Comparison of ENCODE assay signal across 22 mouse cellular contexts in genomic region chr1:38929468-38929867, GRCm38 (mm10). TPM values are rescaled to one million over a fixed set of nuclear protein-coding genes. Genes with fewer than 3 reads are reported as not detected.
DNase-seq lines count a peak whose midpoint lies in the region; ATAC-seq and TF ChIP-seq lines count a peak whose summit lies in the region.
"Had no signal": no experiment of that assay in that cellular context is flagged by ENCODE, and none has a peak within 500 bp of the region (broad histone marks: within the 10 kb centered on the region; RNA-seq: fewer than 3 reads in every experiment).

No protein-coding gene starts in this region.

- intact Hi-C loops in left cerebral cortex, adult 2 months (cut with DNase I) = no loop called here

- 65% methylated on average over 4 of the region's 4 CpGs for WGBS in forebrain, embryonic 14.5 days
- 70% methylated on average over 4 of the region's 4 CpGs for WGBS in forebrain, embryonic 11.5 days
- 58% methylated on average over 4 of the region's 4 CpGs for WGBS in midbrain, postnatal 0 days
- WGBS in midbrain, embryonic 10.5 days = 74% methylated on average over 4 of the region's 4 CpGs

- TF ChIP-seq CTCF in midbrain, postnatal 0 days (IDR thresholded peaks at IDR 0.05) = no peak
- no peak for TF ChIP-seq CTCF in left cerebral cortex, adult 2 months (IDR thresholded peaks at IDR 0.05)

- no peaks in the 10 kb centered on the region for H3K36me3 ChIP-seq in forebrain, embryonic 14.5 days (ENCODE audit: control insufficient read depth, insufficient read depth, low read length)
- no peaks in the 10 kb centered on the region for H3K36me3 ChIP-seq in forebrain, embryonic 11.5 days (ENCODE audit: control insufficient read depth, insufficient read depth, low read length)
- no peaks in the 10 kb centered on the region for H3K36me3 ChIP-seq in midbrain, postnatal 0 days (ENCODE audit: insufficient read depth, low read length)
- H3K36me3 ChIP-seq in midbrain, embryonic 10.5 days = no peaks in the 10 kb centered on the region
- H3K36me3 ChIP-seq: hindbrain, embryonic 15.5 days; neural tube, embryonic 15.5 days had no signal

- no peak for ATAC-seq in forebrain, embryonic 14.5 days
- ATAC-seq in forebrain, embryonic 11.5 days (replicated peaks; ENCODE audit: low FRiP score) = no peak
- ATAC-seq in midbrain, postnatal 0 days (ENCODE audit: low FRiP score) = peak; percentile 68

- H3K4me2 ChIP-seq in forebrain, embryonic 14.5 days (ENCODE audit: low read length) = no peak overlapping the region
- no peak overlapping the region for H3K4me2 ChIP-seq in forebrain, embryonic 11.5 days (ENCODE audit: low read depth, low read length, severe bottlenecking)
- no peak overlapping the region for H3K4me2 ChIP-seq in midbrain, postnatal 0 days (ENCODE audit: low read depth, low read length, poor library complexity, severe bottlenecking)
- H3K4me2 ChIP-seq: hindbrain, embryonic 15.5 days; liver, embryonic 11.5 days; lung, embryonic 14.5 days; neural tube, embryonic 15.5 days had no signal

- no peaks in the 10 kb centered on the region for H3K27me3 ChIP-seq in forebrain, embryonic 14.5 days (replicated peaks; ENCODE audit: control insufficient read depth, insufficient read depth, low read length)
- no peaks in the 10 kb centered on the region for H3K27me3 ChIP-seq in forebrain, embryonic 11.5 days (ENCODE audit: control insufficient read depth, insufficient read depth, low read length)
- no peaks in the 10 kb centered on the region for H3K27me3 ChIP-seq in midbrain, postnatal 0 days (ENCODE audit: insufficient read depth, low read length)
- H3K27me3 ChIP-seq in midbrain, embryonic 10.5 days (ENCODE audit: low read depth, poor library complexity, severe bottlenecking) = no peaks in the 10 kb centered on the region
- H3K27me3 ChIP-seq: CH12.LX; hindbrain, embryonic 15.5 days; neural tube, embryonic 15.5 days had no signal

- no peaks in the 10 kb centered on the region for H3K4me1 ChIP-seq in forebrain, embryonic 14.5 days (ENCODE audit: control insufficient read depth, insufficient read depth, low read length)
- H3K4me1 ChIP-seq in forebrain, embryonic 11.5 days (replicated peaks; ENCODE audit: control insufficient read depth, insufficient read depth, low read length) = no peaks in the 10 kb centered on the region
- no peaks in the 10 kb centered on the region for H3K4me1 ChIP-seq in midbrain, postnatal 0 days (ENCODE audit: insufficient read depth, low read length)
- no peaks in the 10 kb centered on the region for H3K4me1 ChIP-seq in midbrain, embryonic 10.5 days
- H3K4me1 ChIP-seq: hindbrain, embryonic 15.5 days; neural tube, embryonic 15.5 days had no signal

- H3K9ac ChIP-seq in forebrain, embryonic 14.5 days (ENCODE audit: low read length) = no peak overlapping the region
- H3K9ac ChIP-seq in forebrain, embryonic 11.5 days (ENCODE audit: low read length) = no peak overlapping the region
- H3K9ac ChIP-seq in midbrain, postnatal 0 days (replicated peaks; ENCODE audit: low read length, poor library complexity, severe bottlenecking) = no peak overlapping the region
- H3K9ac ChIP-seq: hindbrain, embryonic 15.5 days; lung, embryonic 14.5 days; neural tube, embryonic 15.5 days had no signal

- no peaks in the 10 kb centered on the region for H3K9me3 ChIP-seq in forebrain, embryonic 14.5 days (replicated peaks; ENCODE audit: control insufficient read depth, low read length)
- H3K9me3 ChIP-seq in forebrain, embryonic 11.5 days (ENCODE audit: control insufficient read depth, low read length) = no peaks in the 10 kb centered on the region
- H3K9me3 ChIP-seq in midbrain, postnatal 0 days (ENCODE audit: low read length) = no peaks in the 10 kb centered on the region
- H3K9me3 ChIP-seq in midbrain, embryonic 10.5 days (replicated peaks) = no peaks in the 10 kb centered on the region
- H3K9me3 ChIP-seq: hindbrain, embryonic 15.5 days; neural tube, embryonic 15.5 days had no signal

- no peak overlapping the region for H3K4me3 ChIP-seq in forebrain, embryonic 14.5 days (ENCODE audit: low read depth, low read length)
- H3K4me3 ChIP-seq in forebrain, embryonic 11.5 days (ENCODE audit: low read depth, low read length) = no peak overlapping the region
- no peak overlapping the region for H3K4me3 ChIP-seq in midbrain, postnatal 0 days (ENCODE audit: low read depth, low read length)
- H3K4me3 ChIP-seq in midbrain, embryonic 10.5 days = no peak overlapping the region
- no peak overlapping the region for H3K4me3 ChIP-seq in left cerebral cortex, adult 2 months
- H3K4me3 ChIP-seq: hindbrain, embryonic 15.5 days; neural tube, embryonic 15.5 days had no signal

- no peak overlapping the region for H3K27ac ChIP-seq in forebrain, embryonic 14.5 days (ENCODE audit: low read depth, low read length)
- H3K27ac ChIP-seq in forebrain, embryonic 11.5 days (ENCODE audit: low read depth, low read length) = no peak overlapping the region
- no peak overlapping the region for H3K27ac ChIP-seq in midbrain, postnatal 0 days (ENCODE audit: low read depth, low read length)
- no peak overlapping the region for H3K27ac ChIP-seq in midbrain, embryonic 10.5 days (replicated peaks)
- H3K27ac ChIP-seq in left cerebral cortex, adult 2 months = no peak overlapping the region
- H3K27ac ChIP-seq: hindbrain, embryonic 15.5 days; neural tube, embryonic 15.5 days had no signal

- DNase-seq in forebrain, embryonic 14.5 days (ENCODE audit: low spot score) = peak; percentile 23
- DNase-seq in forebrain, embryonic 11.5 days (ENCODE audit: low spot score) = no peak
- DNase-seq in midbrain, postnatal 0 days (ENCODE audit: low spot score) = no peak
- DNase-seq in midbrain, embryonic 10.5 days (ENCODE audit: low spot score) = no peak
- DNase-seq in left cerebral cortex, adult 2 months (ENCODE audit: extremely low spot score in 1 of 2, low spot score in 2 of 2) = peak; percentile 12 to 16
- no peak for DNase-seq in spleen, postnatal 10 days (ENCODE audit: low spot score in 2 of 2)
- no peak for DNase-seq in spleen, postnatal 14 days (ENCODE audit: low spot score in 2 of 2)
- no peak for DNase-seq in cerebellum, postnatal 10 days
- DNase-seq: adrenal gland, postnatal 36 days; cerebellum, postnatal 36 days; gastrocnemius, postnatal 14 days; heart, postnatal 14 days; kidney, adult 11 months; kidney, postnatal 14 days; lung, embryonic 14.5 days had no signal

RNA-seq across cellular contexts. Expression of gene Nms, which starts 9.5 kb away (rescaled TPM):
- 0.37 and 0.53 TPM in 2 replicates for polyA plus RNA-seq in forebrain, embryonic 14.5 days (2014; fragmentation: Nextera tagmentation; extraction: Ambion mirVana)
- not detected in 2 replicates for polyA plus RNA-seq in forebrain, embryonic 11.5 days (2014; fragmentation: Nextera tagmentation; extraction: Ambion mirVana)
- total RNA-seq in midbrain, postnatal 0 days (2014; rRNA removed) = 0.33 TPM in 1 of 2 replicates, not detected in the other
- polyA plus RNA-seq in midbrain, postnatal 0 days (2015; fragmentation: Nextera tagmentation; extraction: Ambion mirVana) = 0.57 and 0.63 TPM in 2 replicates
- polyA plus RNA-seq in midbrain, embryonic 10.5 days (2016; fragmentation: Nextera tagmentation; extraction: Ambion mirVana) = not detected in 2 replicates
- total RNA-seq in left cerebral cortex, adult 2 months (2021) = not detected
- total RNA-seq: adrenal gland, postnatal 36 days; CH12.LX; gastrocnemius, postnatal 14 days; heart, postnatal 14 days; left cerebral cortex, postnatal 10 days; megakaryocyte, adult 5-6 weeks had no signal
- polyA plus RNA-seq: embryonic facial prominence, embryonic 11.5 days; liver, embryonic 11.5 days; lung, embryonic 14.5 days had no signal

RNA-seq across cellular contexts. Expression of gene Chst10, which starts 31.5 kb away (rescaled TPM):
- 48.7 and 58.2 TPM in 2 replicates for polyA plus RNA-seq in forebrain, embryonic 14.5 days (2014; fragmentation: Nextera tagmentation; extraction: Ambion mirVana)
- 19.7 and 22.1 TPM in 2 replicates for polyA plus RNA-seq in forebrain, embryonic 11.5 days (2014; fragmentation: Nextera tagmentation; extraction: Ambion mirVana)
- total RNA-seq in midbrain, postnatal 0 days (2014; rRNA removed) = 85.2 and 88.5 TPM in 2 replicates
- 66.4 and 68.9 TPM in 2 replicates for polyA plus RNA-seq in midbrain, postnatal 0 days (2015; fragmentation: Nextera tagmentation; extraction: Ambion mirVana)
- polyA plus RNA-seq in midbrain, embryonic 10.5 days (2016; fragmentation: Nextera tagmentation; extraction: Ambion mirVana) = 12.6 and 17.0 TPM in 2 replicates
- 10 to 100 TPM; 65.1 to 66.4 TPM for total RNA-seq in left cerebral cortex, adult 2 months (2021)

RNA-seq across cellular contexts. Expression of gene Pdcl3, which starts 55.9 kb away (rescaled TPM):
- polyA plus RNA-seq in forebrain, embryonic 14.5 days (2014; fragmentation: Nextera tagmentation; extraction: Ambion mirVana) = 156 and 168 TPM in 2 replicates
- polyA plus RNA-seq in forebrain, embryonic 11.5 days (2014; fragmentation: Nextera tagmentation; extraction: Ambion mirVana) = 152 and 157 TPM in 2 replicates
- total RNA-seq in midbrain, postnatal 0 days (2014; rRNA removed) = 34.1 and 45.0 TPM in 2 replicates
- 144 and 146 TPM in 2 replicates for polyA plus RNA-seq in midbrain, postnatal 0 days (2015; fragmentation: Nextera tagmentation; extraction: Ambion mirVana)
- 164 and 166 TPM in 2 replicates for polyA plus RNA-seq in midbrain, embryonic 10.5 days (2016; fragmentation: Nextera tagmentation; extraction: Ambion mirVana)
- total RNA-seq in left cerebral cortex, adult 2 months (2021) = 10 to 100 TPM; 32.2 to 40.8 TPM

Comparison
In these comparisons a context has a peak if more than half of its experiments do, and no peak if none do; other contexts are left out.
1. DNase-seq: peak in forebrain, embryonic 14.5 days (single experiment) and left cerebral cortex, adult 2 months (2 of 2); none in forebrain, embryonic 11.5 days (single experiment), midbrain, postnatal 0 days (single experiment), midbrain, embryonic 10.5 days (single experiment), spleen, postnatal 10 days (0 of 2), spleen, postnatal 14 days (0 of 2) and cerebellum, postnatal 10 days (0 of 2).